Mouse (Mus musculus): ENCODE measurements around the gene Ror1. TPM values are rescaled to one million over a fixed set of nuclear protein-coding genes. Genes with fewer than 3 reads are reported as not detected.

Gene Ror1
- polyA plus RNA-seq, 1 experiment from 2014 or later = 13.0 TPM

- no peak overlapping the region for H3K27ac ChIP-seq (ENCODE audit: low read length)
- H3K36me3 ChIP-seq (ENCODE audit: control insufficient read depth, insufficient read depth, low read length) = no peaks in the 10 kb centered on the region
- no peak overlapping the region for H3K4me2 ChIP-seq (replicated peaks; ENCODE audit: low read depth, low read length)
- no peaks in the 10 kb centered on the region for H3K27me3 ChIP-seq (ENCODE audit: control insufficient read depth, insufficient read depth, low read length)
- no peak overlapping the region for H3K4me3 ChIP-seq (ENCODE audit: low read depth, low read length)
- H3K9ac ChIP-seq (replicated peaks; ENCODE audit: low read depth, low read length) = no peak overlapping the region
- H3K4me1 ChIP-seq (ENCODE audit: control insufficient read depth, insufficient read depth, low read length) = peaks cover 13% of the 10 kb centered on the region; the same call in 1 of the 2 replicates
- 55% methylated on average over 4 of the region's 4 CpGs for whole genome bisulfite sequencing
- no peak for ATAC-seq (ENCODE audit: insufficient number of reproducible peaks, insufficient read depth, low FRiP score, low read depth)
- no peaks in the 10 kb centered on the region for H3K9me3 ChIP-seq (ENCODE audit: control insufficient read depth, low read depth, low read length)
Observed at GRCm38 (mm10) chr4:100307365-100307764, 211.8 kb downstream of the Ror1 start.

- no peak overlapping the region for H3K4me3 ChIP-seq (ENCODE audit: low read depth, low read length)
- no peaks in the 10 kb centered on the region for H3K27me3 ChIP-seq (ENCODE audit: control insufficient read depth, insufficient read depth, low read length)
- WGBS = 57% methylated on average over 10 of the region's 10 CpGs
- H3K9ac ChIP-seq (replicated peaks; ENCODE audit: low read depth, low read length) = no peak overlapping the region
- no peaks in the 10 kb centered on the region for H3K36me3 ChIP-seq (ENCODE audit: control insufficient read depth, insufficient read depth, low read length)
- ATAC-seq (ENCODE audit: insufficient number of reproducible peaks, insufficient read depth, low FRiP score, low read depth) = peak; percentile 56; the same call in 1 of the 2 replicates
- H3K4me2 ChIP-seq (replicated peaks; ENCODE audit: low read depth, low read length) = no peak overlapping the region
- peaks cover 14% of the 10 kb centered on the region; the same call in 1 of the 2 replicates for H3K4me1 ChIP-seq (ENCODE audit: control insufficient read depth, insufficient read depth, low read length)
- H3K27ac ChIP-seq (ENCODE audit: low read length) = peak overlapping the region; percentile 22; the same call in 1 of the 2 replicates
- H3K9me3 ChIP-seq (ENCODE audit: control insufficient read depth, low read depth, low read length) = no peaks in the 10 kb centered on the region
Observed at GRCm38 (mm10) chr4:100311775-100312537, 216.4 kb downstream of the Ror1 start.

GRCm38 (mm10) chr4:100315066-100315465, 219.5 kb downstream of the Ror1 start:
- Histone ChIP-seq H3K27me3 (ENCODE audit: control insufficient read depth, insufficient read depth, low read length) (no peaks in the 10 kb centered on the region), H3K4me2 (replicated peaks; ENCODE audit: low read depth, low read length) (no peak overlapping the region), H3K27ac (ENCODE audit: low read length) (peak overlapping the region; percentile 72), H3K4me3 (ENCODE audit: low read depth, low read length) (no peak overlapping the region), H3K9me3 (ENCODE audit: control insufficient read depth, low read depth, low read length) (no peaks in the 10 kb centered on the region), H3K4me1 (ENCODE audit: control insufficient read depth, insufficient read depth, low read length) (peaks cover 12% of the 10 kb centered on the region; the same call in 1 of the 2 replicates), H3K36me3 (ENCODE audit: control insufficient read depth, insufficient read depth, low read length) (no peaks in the 10 kb centered on the region), H3K9ac (replicated peaks; ENCODE audit: low read depth, low read length) (no peak overlapping the region)
- WGBS = 32% methylated on average over 1 of the region's 1 CpGs
- no peak for ATAC-seq (ENCODE audit: insufficient number of reproducible peaks, insufficient read depth, low FRiP score, low read depth)

- peak; percentile 78 for ATAC-seq (ENCODE audit: insufficient number of reproducible peaks, insufficient read depth, low FRiP score, low read depth)
- Histone ChIP-seq H3K4me2 (replicated peaks; ENCODE audit: low read depth, low read length) (no peak overlapping the region), H3K27ac (ENCODE audit: low read length) (peak overlapping the region; percentile 82; the same call in 1 of the 2 replicates), H3K9me3 (ENCODE audit: control insufficient read depth, low read depth, low read length) (no peaks in the 10 kb centered on the region), H3K4me3 (ENCODE audit: low read depth, low read length) (no peak overlapping the region), H3K27me3 (ENCODE audit: control insufficient read depth, insufficient read depth, low read length) (no peaks in the 10 kb centered on the region), H3K4me1 (ENCODE audit: control insufficient read depth, insufficient read depth, low read length) (peaks cover 13% of the 10 kb centered on the region), H3K9ac (replicated peaks; ENCODE audit: low read depth, low read length) (no peak overlapping the region), H3K36me3 (ENCODE audit: control insufficient read depth, insufficient read depth, low read length) (no peaks in the 10 kb centered on the region)
- WGBS = 22% methylated on average over 6 of the region's 6 CpGs
Observed at GRCm38 (mm10) chr4:100321758-100322157, 226.2 kb downstream of the Ror1 start.

DNA sequence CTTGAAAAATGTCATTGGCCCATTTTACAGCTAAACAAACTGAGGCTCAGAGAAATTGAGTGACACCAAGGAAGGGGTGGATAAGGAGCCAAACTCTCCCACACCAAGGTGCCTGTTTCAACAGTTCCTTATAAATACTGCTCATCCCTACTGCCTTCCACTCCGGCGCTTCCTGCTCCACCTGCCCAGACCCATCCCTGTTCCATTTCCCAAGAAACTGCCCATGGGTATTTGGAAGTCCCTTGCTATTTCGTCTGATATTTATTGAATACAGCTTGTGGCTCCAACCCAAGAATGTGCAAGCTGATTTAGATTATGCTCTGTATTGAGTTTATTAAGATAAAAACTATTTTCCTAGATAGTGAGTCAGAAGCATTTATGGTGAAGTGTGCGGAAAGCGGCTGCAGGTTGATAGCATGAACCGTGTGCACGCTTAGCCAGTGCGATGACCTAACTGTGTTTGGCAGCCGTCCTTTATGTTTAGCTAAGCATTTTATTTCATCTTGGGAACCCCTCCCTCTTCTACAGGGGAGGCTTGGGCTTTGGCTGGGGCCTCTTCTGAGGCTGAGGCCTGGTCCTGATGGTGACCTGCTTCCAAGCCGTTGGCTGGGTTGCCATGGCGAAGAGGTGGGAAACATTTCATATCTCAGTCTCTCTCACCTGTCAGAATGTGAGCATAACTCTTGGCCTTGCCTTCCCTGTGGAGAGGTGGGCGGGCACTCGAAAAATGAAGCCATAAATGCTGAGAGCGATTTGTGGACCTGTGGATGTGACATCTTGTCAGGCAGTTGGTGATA, 229.3 kb downstream of the Ror1 start:
- Histone ChIP-seq H3K27me3 (ENCODE audit: control insufficient read depth, insufficient read depth, low read length) (no peaks in the 10 kb centered on the region), H3K9me3 (ENCODE audit: control insufficient read depth, low read depth, low read length) (no peaks in the 10 kb centered on the region), H3K4me1 (ENCODE audit: control insufficient read depth, insufficient read depth, low read length) (peaks cover 13% of the 10 kb centered on the region), H3K27ac (ENCODE audit: low read length) (no peak overlapping the region), H3K9ac (replicated peaks; ENCODE audit: low read depth, low read length) (no peak overlapping the region), H3K36me3 (ENCODE audit: control insufficient read depth, insufficient read depth, low read length) (no peaks in the 10 kb centered on the region), H3K4me3 (ENCODE audit: low read depth, low read length) (no peak overlapping the region), H3K4me2 (replicated peaks; ENCODE audit: low read depth, low read length) (no peak overlapping the region)
- ATAC-seq (ENCODE audit: insufficient number of reproducible peaks, insufficient read depth, low FRiP score, low read depth) = 0 out of 2 replicates have a peak, but pooled peaks have one; percentile 21
- 64% methylated on average over 14 of the region's 14 CpGs for WGBS

DNA sequence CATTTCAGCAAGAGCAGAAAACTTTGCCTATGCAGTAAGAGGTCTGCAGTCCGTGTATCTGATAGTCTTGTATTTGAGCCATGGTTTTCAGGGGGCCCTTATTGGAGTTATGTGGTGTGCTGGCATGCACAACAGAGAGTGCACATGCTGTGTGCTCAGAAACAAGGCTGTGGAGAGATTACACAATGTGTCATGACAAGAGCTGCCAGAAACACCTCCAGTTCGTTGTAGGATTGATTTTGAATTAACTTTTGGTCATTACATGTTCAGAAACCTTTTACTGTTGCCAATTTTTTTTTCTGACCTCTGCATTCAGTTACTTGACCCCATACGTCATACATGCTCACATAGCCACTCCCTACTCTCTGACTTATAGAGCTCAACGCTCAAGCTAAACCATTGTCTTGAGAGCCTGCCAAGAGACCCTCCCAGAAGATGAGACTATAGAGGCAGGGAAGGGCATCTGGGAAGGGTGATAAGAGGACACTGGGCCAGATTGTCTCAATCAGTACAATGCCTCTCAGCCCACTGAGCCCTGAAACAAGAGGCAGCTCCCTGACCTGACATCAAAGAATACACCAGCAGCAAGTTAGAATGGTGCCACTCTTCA, 232.9 kb downstream of the Ror1 start:
- Histone ChIP-seq H3K4me2 (replicated peaks; ENCODE audit: low read depth, low read length) (no peak overlapping the region), H3K4me3 (ENCODE audit: low read depth, low read length) (no peak overlapping the region), H3K27me3 (ENCODE audit: control insufficient read depth, insufficient read depth, low read length) (no peaks in the 10 kb centered on the region), H3K36me3 (ENCODE audit: control insufficient read depth, insufficient read depth, low read length) (no peaks in the 10 kb centered on the region), H3K9me3 (ENCODE audit: control insufficient read depth, low read depth, low read length) (no peaks in the 10 kb centered on the region), H3K9ac (replicated peaks; ENCODE audit: low read depth, low read length) (no peak overlapping the region), H3K4me1 (ENCODE audit: control insufficient read depth, insufficient read depth, low read length) (0 out of 2 replicates have a peak, but pooled peaks cover 2% of the 10 kb centered on the region), H3K27ac (ENCODE audit: low read length) (no peak overlapping the region)
- ATAC-seq (ENCODE audit: insufficient number of reproducible peaks, insufficient read depth, low FRiP score, low read depth) = no peak
- 46% methylated on average over 4 of the region's 4 CpGs for whole genome bisulfite sequencing

DNA sequence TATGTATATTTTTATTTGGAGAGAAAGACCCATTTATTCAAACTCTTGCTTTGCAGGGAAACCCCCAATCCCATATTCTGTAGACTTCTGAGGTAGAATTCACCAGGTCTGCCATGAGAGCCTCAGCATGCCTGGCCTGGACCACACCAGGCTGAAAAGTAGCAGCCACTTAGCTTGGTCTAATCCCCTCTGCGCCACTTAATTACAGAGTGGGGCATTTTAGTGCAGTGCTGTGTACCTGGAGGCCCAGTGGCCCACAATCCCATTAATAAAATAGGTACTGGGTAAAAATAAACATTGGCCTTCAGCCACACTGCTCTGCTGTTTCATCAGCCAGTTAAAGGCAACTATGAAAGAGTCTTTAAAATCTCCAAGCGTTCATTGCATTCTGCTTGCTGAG, 239.6 kb downstream of the Ror1 start:
- H3K4me2 ChIP-seq (replicated peaks; ENCODE audit: low read depth, low read length) = no peak overlapping the region
- 40% methylated on average over 2 of the region's 2 CpGs for WGBS
- H3K4me3 ChIP-seq (ENCODE audit: low read depth, low read length) = no peak overlapping the region
- no peak for ATAC-seq (ENCODE audit: insufficient number of reproducible peaks, insufficient read depth, low FRiP score, low read depth)
- H3K27ac ChIP-seq (ENCODE audit: low read length) = no peak overlapping the region; the same call in 1 of the 2 replicates
- H3K36me3 ChIP-seq (ENCODE audit: control insufficient read depth, insufficient read depth, low read length) = no peaks in the 10 kb centered on the region
- H3K9me3 ChIP-seq (ENCODE audit: control insufficient read depth, low read depth, low read length) = no peaks in the 10 kb centered on the region
- no peak overlapping the region for H3K9ac ChIP-seq (replicated peaks; ENCODE audit: low read depth, low read length)
- 0 out of 2 replicates have a peak, but pooled peaks cover 7% of the 10 kb centered on the region for H3K4me1 ChIP-seq (ENCODE audit: control insufficient read depth, insufficient read depth, low read length)
- H3K27me3 ChIP-seq (ENCODE audit: control insufficient read depth, insufficient read depth, low read length) = no peaks in the 10 kb centered on the region

DNA sequence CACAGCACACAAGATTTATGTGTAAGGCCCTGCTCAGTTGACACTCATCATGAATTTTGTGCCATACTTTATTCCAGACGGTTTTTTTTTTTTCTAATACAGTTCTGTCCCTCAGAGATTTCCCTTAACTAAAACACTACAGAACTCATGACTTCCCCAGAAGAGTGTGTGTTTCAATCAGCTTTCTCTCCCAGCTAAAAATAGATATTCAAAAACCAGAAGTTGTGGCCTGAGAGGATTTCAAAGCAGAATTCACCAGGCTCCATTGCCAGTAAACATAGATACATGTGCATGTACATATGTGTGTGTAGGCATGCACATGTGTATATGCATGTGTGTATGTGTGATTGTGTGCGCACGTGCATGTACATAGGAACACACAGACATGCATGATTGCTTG, 252.2 kb downstream of the Ror1 start:
- Histone ChIP-seq H3K27ac (ENCODE audit: low read length) (no peak overlapping the region), H3K4me3 (ENCODE audit: low read depth, low read length) (no peak overlapping the region), H3K36me3 (ENCODE audit: control insufficient read depth, insufficient read depth, low read length) (no peaks in the 10 kb centered on the region), H3K4me1 (ENCODE audit: control insufficient read depth, insufficient read depth, low read length) (no peaks in the 10 kb centered on the region), H3K9me3 (ENCODE audit: control insufficient read depth, low read depth, low read length) (no peaks in the 10 kb centered on the region), H3K27me3 (ENCODE audit: control insufficient read depth, insufficient read depth, low read length) (no peaks in the 10 kb centered on the region), H3K9ac (replicated peaks; ENCODE audit: low read depth, low read length) (no peak overlapping the region), H3K4me2 (replicated peaks; ENCODE audit: low read depth, low read length) (no peak overlapping the region)
- WGBS = 85% methylated on average over 3 of the region's 3 CpGs
- no peak for ATAC-seq (ENCODE audit: insufficient number of reproducible peaks, insufficient read depth, low FRiP score, low read depth)

Data from stomach, embryonic 14.5 days (tissue).